In genomic region chr15:93274679-93275583, GRCm38 (mm10) we compare ENCODE assay signal across 7 mouse cellular contexts. TPM values are rescaled to one million over a fixed set of nuclear protein-coding genes. Genes with fewer than 3 reads are reported as not detected.
DNase-seq lines count a peak whose midpoint lies in the region; ATAC-seq lines count a peak whose summit lies in the region.

Gxylt1 (minus strand) TSS chr15:93275179.

- ATAC-seq in embryonic facial prominence, embryonic 12.5 days (ENCODE audit: insufficient number of reproducible peaks, insufficient read depth, low FRiP score, low TSS enrichment): peak; percentile 97
- peak; percentile 99 for ATAC-seq in limb, embryonic 11.5 days (ENCODE audit: insufficient number of reproducible peaks, low FRiP score, low TSS enrichment, low read depth)
- peak; percentile 98 for ATAC-seq in midbrain, embryonic 14.5 days (ENCODE audit: low FRiP score, low TSS enrichment)

- peak within 1 kb of the TSS; percentile 95 for H3K27ac ChIP-seq in embryonic facial prominence, embryonic 12.5 days
- peak within 1 kb of the TSS; percentile 82 for H3K27ac ChIP-seq in limb, embryonic 11.5 days (replicated peaks; ENCODE audit: low read depth, low read length)
- peak within 1 kb of the TSS; percentile 89 for H3K27ac ChIP-seq in midbrain, embryonic 14.5 days (replicated peaks; ENCODE audit: low read depth, low read length)

- peaks cover 7% of the 10 kb centered on the region; the same call in 1 of the 2 replicates for H3K36me3 ChIP-seq in embryonic facial prominence, embryonic 12.5 days
- H3K36me3 ChIP-seq in limb, embryonic 11.5 days (ENCODE audit: control insufficient read depth, insufficient read depth, low read length): no peaks in the 10 kb centered on the region
- H3K36me3 ChIP-seq in midbrain, embryonic 14.5 days (ENCODE audit: control insufficient read depth, insufficient read depth, low read length): peaks cover 4% of the 10 kb centered on the region; the same call in 1 of the 2 replicates

- H3K9me3 ChIP-seq in embryonic facial prominence, embryonic 12.5 days: no peaks in the 10 kb centered on the region
- H3K9me3 ChIP-seq in limb, embryonic 11.5 days (ENCODE audit: control insufficient read depth, low read length): no peaks in the 10 kb centered on the region
- H3K9me3 ChIP-seq in midbrain, embryonic 14.5 days (ENCODE audit: control insufficient read depth, low read length): no peaks in the 10 kb centered on the region

- no peaks in the 10 kb centered on the region for H3K27me3 ChIP-seq in embryonic facial prominence, embryonic 12.5 days
- no peaks in the 10 kb centered on the region for H3K27me3 ChIP-seq in limb, embryonic 11.5 days (ENCODE audit: control insufficient read depth, insufficient read depth, low read length)
- H3K27me3 ChIP-seq in midbrain, embryonic 14.5 days (ENCODE audit: control insufficient read depth, insufficient read depth, low read length): no peaks in the 10 kb centered on the region

- peak within 1 kb of the TSS; percentile 71 for H3K4me2 ChIP-seq in embryonic facial prominence, embryonic 12.5 days (replicated peaks)
- peak within 1 kb of the TSS; percentile 92 for H3K4me2 ChIP-seq in limb, embryonic 11.5 days (ENCODE audit: low read depth, severe bottlenecking)
- H3K4me2 ChIP-seq in midbrain, embryonic 14.5 days (ENCODE audit: low read length): peak within 1 kb of the TSS; percentile 92

- DNase-seq in adrenal gland, postnatal 25 days: peak; percentile 100
- peak; percentile 100 for DNase-seq in heart, adult 11 months
- DNase-seq in kidney, adult 18-20 months: peak; percentile 100
- peak; percentile 100 for DNase-seq in limb, embryonic 11.5 days (ENCODE audit: low spot score)
- peak; percentile 97 for DNase-seq in midbrain, embryonic 14.5 days
- DNase-seq in spleen, adult 18-20 months: peak; percentile 100

- under 1% methylated on average over 76 of the region's 93 CpGs for WGBS in embryonic facial prominence, embryonic 12.5 days
- 0% methylated on average over 78 of the region's 93 CpGs for WGBS in limb, embryonic 11.5 days
- WGBS in midbrain, embryonic 14.5 days: under 1% methylated on average over 93 of the region's 93 CpGs

- peak within 1 kb of the TSS; percentile 88 for H3K9ac ChIP-seq in embryonic facial prominence, embryonic 12.5 days
- H3K9ac ChIP-seq in limb, embryonic 11.5 days (ENCODE audit: low read length): peak within 1 kb of the TSS; percentile 85
- peak within 1 kb of the TSS; percentile 67 for H3K9ac ChIP-seq in midbrain, embryonic 14.5 days (replicated peaks; ENCODE audit: low read length)

- peaks cover 19% of the 10 kb centered on the region for H3K4me1 ChIP-seq in embryonic facial prominence, embryonic 12.5 days
- peaks cover 9% of the 10 kb centered on the region for H3K4me1 ChIP-seq in limb, embryonic 11.5 days (ENCODE audit: control insufficient read depth, insufficient read depth, low read length)
- H3K4me1 ChIP-seq in midbrain, embryonic 14.5 days (ENCODE audit: control insufficient read depth, insufficient read depth, low read length): peaks cover 25% of the 10 kb centered on the region

- peak within 1 kb of the TSS; percentile 82 for H3K4me3 ChIP-seq in embryonic facial prominence, embryonic 12.5 days
- peak within 1 kb of the TSS; percentile 78 for H3K4me3 ChIP-seq in limb, embryonic 11.5 days (ENCODE audit: low read depth, low read length)
- peak within 1 kb of the TSS; percentile 68 for H3K4me3 ChIP-seq in midbrain, embryonic 14.5 days (replicated peaks; ENCODE audit: low read depth, low read length)

RNA-seq across cellular contexts. Expression of gene Gxylt1, which starts in this region (rescaled TPM):
- total RNA-seq in adrenal gland, postnatal 25 days (2021): 35.6 and 37.9 TPM in 2 replicates
- polyA plus RNA-seq in embryonic facial prominence, embryonic 12.5 days (2016; fragmentation: Nextera tagmentation; extraction: Ambion mirVana): 24.3 and 26.1 TPM in 2 replicates
- 22.6 and 26.3 TPM in 2 replicates for polyA plus RNA-seq in limb, embryonic 11.5 days (2014; fragmentation: Nextera tagmentation; extraction: Ambion mirVana)
- polyA plus RNA-seq in midbrain, embryonic 14.5 days (2014; fragmentation: Nextera tagmentation; extraction: Ambion mirVana): 5.0 and 7.3 TPM in 2 replicates

Comparison
In these comparisons a context has a peak if more than half of its experiments do, and no peak if none do; other contexts are left out.
1. Peak in every context shown above with its lines: DNase-seq, ATAC-seq, H3K4me3 ChIP-seq and H3K27ac ChIP-seq.